ENCODE assay signal across 17 mouse cellular contexts in genomic region chr15:31402200-31402892, GRCm38 (mm10). TPM values are rescaled to one million over a fixed set of nuclear protein-coding genes. Genes with fewer than 3 reads are reported as not detected.
DNase-seq lines count a peak whose midpoint lies in the region; ATAC-seq and TF ChIP-seq lines count a peak whose summit lies in the region.
"Had no signal": no experiment of that assay in that cellular context is flagged by ENCODE, and none has a peak within 500 bp of the region (broad histone marks: within the 10 kb centered on the region; RNA-seq: fewer than 3 reads in every experiment).

No protein-coding gene starts in this region.

- 66% methylated on average over 12 of the region's 12 CpGs for WGBS in forebrain, embryonic 10.5 days
- WGBS in forebrain, embryonic 16.5 days: 14% methylated on average over 12 of the region's 12 CpGs
- WGBS in midbrain, embryonic 11.5 days: 59% methylated on average over 12 of the region's 12 CpGs
- 39% methylated on average over 12 of the region's 12 CpGs for WGBS in neural tube, embryonic 14.5 days
- WGBS in kidney, adult 2 months: 73% methylated on average over 12 of the region's 12 CpGs
- WGBS in intestine, embryonic 16.5 days: 76% methylated on average over 12 of the region's 12 CpGs

- H3K27me3 ChIP-seq in forebrain, embryonic 10.5 days (ENCODE audit: poor library complexity, severe bottlenecking): no peaks in the 10 kb centered on the region
- no peaks in the 10 kb centered on the region for H3K27me3 ChIP-seq in forebrain, embryonic 16.5 days (replicated peaks; ENCODE audit: control insufficient read depth, insufficient read depth, low read length)
- no peaks in the 10 kb centered on the region for H3K27me3 ChIP-seq in midbrain, embryonic 11.5 days (ENCODE audit: control insufficient read depth, insufficient read depth, low read length)
- no peaks in the 10 kb centered on the region for H3K27me3 ChIP-seq in neural tube, embryonic 14.5 days (ENCODE audit: control insufficient read depth, insufficient read depth, low read length)
- no peaks in the 10 kb centered on the region for H3K27me3 ChIP-seq in kidney, adult 2 months (replicated peaks; ENCODE audit: control insufficient read depth, insufficient read depth, low read length)
- no peaks in the 10 kb centered on the region for H3K27me3 ChIP-seq in intestine, embryonic 16.5 days (replicated peaks; ENCODE audit: control insufficient read depth, insufficient read depth, low read length)
- H3K27me3 ChIP-seq: liver, embryonic 13.5 days had no signal

- no peak overlapping the region for H3K4me3 ChIP-seq in forebrain, embryonic 10.5 days
- no peak overlapping the region for H3K4me3 ChIP-seq in forebrain, embryonic 16.5 days (replicated peaks; ENCODE audit: low read length)
- H3K4me3 ChIP-seq in midbrain, embryonic 11.5 days (ENCODE audit: low read depth, low read length): no peak overlapping the region
- H3K4me3 ChIP-seq in neural tube, embryonic 14.5 days (ENCODE audit: low read depth, low read length): no peak overlapping the region
- no peak overlapping the region for H3K4me3 ChIP-seq in kidney, adult 2 months (ENCODE audit: insufficient read depth, low read depth, low read length)
- H3K4me3 ChIP-seq in intestine, embryonic 16.5 days (ENCODE audit: low read length): no peak overlapping the region
- H3K4me3 ChIP-seq: heart, embryonic 10.5 days; liver, embryonic 13.5 days had no signal

- H3K4me1 ChIP-seq in forebrain, embryonic 10.5 days: peaks cover 19% of the 10 kb centered on the region
- H3K4me1 ChIP-seq in forebrain, embryonic 16.5 days (replicated peaks; ENCODE audit: control insufficient read depth, insufficient read depth, low read length): no peaks in the 10 kb centered on the region
- no peaks in the 10 kb centered on the region for H3K4me1 ChIP-seq in midbrain, embryonic 11.5 days (ENCODE audit: control insufficient read depth, insufficient read depth, low read length)
- H3K4me1 ChIP-seq in neural tube, embryonic 14.5 days (ENCODE audit: control insufficient read depth, insufficient read depth, low read length): peaks cover 5% of the 10 kb centered on the region; the same call in 1 of the 2 replicates
- peaks cover 14% of the 10 kb centered on the region; the same call in 1 of the 2 replicates for H3K4me1 ChIP-seq in kidney, adult 2 months (ENCODE audit: control insufficient read depth, insufficient read depth, low read length)
- peaks cover 5% of the 10 kb centered on the region for H3K4me1 ChIP-seq in intestine, embryonic 16.5 days (ENCODE audit: control insufficient read depth, insufficient read depth, low read length)
- H3K4me1 ChIP-seq: liver, embryonic 13.5 days had no signal

- peak overlapping the region; percentile 26; the same call in 1 of the 2 replicates for H3K27ac ChIP-seq in forebrain, embryonic 10.5 days
- H3K27ac ChIP-seq in forebrain, embryonic 16.5 days (ENCODE audit: low read length): no peak overlapping the region
- H3K27ac ChIP-seq in midbrain, embryonic 11.5 days (ENCODE audit: low read depth, low read length): no peak overlapping the region
- no peak overlapping the region for H3K27ac ChIP-seq in neural tube, embryonic 14.5 days (ENCODE audit: low read depth, low read length)
- no peak overlapping the region for H3K27ac ChIP-seq in kidney, adult 2 months (ENCODE audit: insufficient read depth, low read depth, low read length)
- H3K27ac ChIP-seq in intestine, embryonic 16.5 days (ENCODE audit: low read length): no peak overlapping the region
- H3K27ac ChIP-seq: heart, embryonic 10.5 days; liver, embryonic 13.5 days had no signal

- ATAC-seq in forebrain, embryonic 16.5 days: peak; percentile 64
- ATAC-seq in midbrain, embryonic 11.5 days (ENCODE audit: low FRiP score): peak; percentile 74
- ATAC-seq in neural tube, embryonic 14.5 days (ENCODE audit: low read depth): peak; percentile 77
- no peak for ATAC-seq in intestine, embryonic 16.5 days
- ATAC-seq: intestine, postnatal 0 days had no signal

- no peak for TF ChIP-seq CTCF in kidney, adult 2 months (conservative IDR thresholded peaks at IDR 0.05; ENCODE audit: insufficient read depth, insufficient read length, low read depth, low read length)

- H3K9ac ChIP-seq in forebrain, embryonic 16.5 days (replicated peaks; ENCODE audit: low read depth, low read length): no peak overlapping the region
- H3K9ac ChIP-seq in midbrain, embryonic 11.5 days (ENCODE audit: low read length): no peak overlapping the region
- H3K9ac ChIP-seq in neural tube, embryonic 14.5 days (replicated peaks; ENCODE audit: low read depth, low read length): no peak overlapping the region
- no peak overlapping the region for H3K9ac ChIP-seq in intestine, embryonic 16.5 days (ENCODE audit: low read depth, low read length)
- H3K9ac ChIP-seq: liver, embryonic 13.5 days had no signal

- no peaks in the 10 kb centered on the region for H3K9me3 ChIP-seq in forebrain, embryonic 10.5 days
- no peaks in the 10 kb centered on the region for H3K9me3 ChIP-seq in forebrain, embryonic 16.5 days (ENCODE audit: control insufficient read depth, low read length)
- no peaks in the 10 kb centered on the region for H3K9me3 ChIP-seq in midbrain, embryonic 11.5 days (ENCODE audit: control insufficient read depth, low read length)
- H3K9me3 ChIP-seq in neural tube, embryonic 14.5 days (ENCODE audit: control insufficient read depth, low read length): no peaks in the 10 kb centered on the region
- H3K9me3 ChIP-seq in intestine, embryonic 16.5 days (ENCODE audit: control insufficient read depth, low read length): no peaks in the 10 kb centered on the region
- H3K9me3 ChIP-seq: heart, embryonic 10.5 days; liver, embryonic 13.5 days had no signal

- DNase-seq in forebrain, embryonic 10.5 days (ENCODE audit: extremely low spot score, low spot score): no peak
- DNase-seq in midbrain, embryonic 11.5 days (ENCODE audit: low spot score, missing footprints): no peak
- DNase-seq in cerebellum, postnatal 25 days: no peak
- DNase-seq in kidney, adult 2 months: no peak
- DNase-seq in thymus, postnatal 25 days: no peak
- DNase-seq: cerebellum, adult 11 months; gastrocnemius, postnatal 25 days; heart, postnatal 14 days; layer of hippocampus, postnatal 36 days; left cerebral cortex, postnatal 4 days; liver, embryonic 13.5 days; lung, postnatal 10 days had no signal

- TF ChIP-seq POLR2A in kidney, adult 2 months (IDR thresholded peaks at IDR 0.05; ENCODE audit: low read depth, low read length): no peak

- H3K36me3 ChIP-seq in forebrain, embryonic 10.5 days (replicated peaks): no peaks in the 10 kb centered on the region
- no peaks in the 10 kb centered on the region for H3K36me3 ChIP-seq in forebrain, embryonic 16.5 days (ENCODE audit: control insufficient read depth, insufficient read depth)
- H3K36me3 ChIP-seq in midbrain, embryonic 11.5 days (ENCODE audit: control insufficient read depth, insufficient read depth, low read length): no peaks in the 10 kb centered on the region
- no peaks in the 10 kb centered on the region for H3K36me3 ChIP-seq in neural tube, embryonic 14.5 days (ENCODE audit: control insufficient read depth, insufficient read depth, low read length)
- H3K36me3 ChIP-seq in kidney, adult 2 months (ENCODE audit: control insufficient read depth, insufficient read depth, low read length): no peaks in the 10 kb centered on the region
- no peaks in the 10 kb centered on the region for H3K36me3 ChIP-seq in intestine, embryonic 16.5 days (ENCODE audit: control insufficient read depth, insufficient read depth, low read length)
- H3K36me3 ChIP-seq: heart, embryonic 10.5 days; liver, embryonic 13.5 days had no signal

- no peak overlapping the region for H3K4me2 ChIP-seq in forebrain, embryonic 16.5 days (ENCODE audit: low read length)
- H3K4me2 ChIP-seq in midbrain, embryonic 11.5 days: no peak overlapping the region
- no peak overlapping the region for H3K4me2 ChIP-seq in neural tube, embryonic 14.5 days (ENCODE audit: low read depth, low read length)
- H3K4me2 ChIP-seq in intestine, embryonic 16.5 days (ENCODE audit: low read depth, low read length): no peak overlapping the region
- H3K4me2 ChIP-seq: liver, embryonic 13.5 days had no signal

RNA-seq across cellular contexts. Expression of gene Ankrd33b, which starts 34.8 kb away (rescaled TPM):
- polyA plus RNA-seq in forebrain, embryonic 10.5 days (2016; fragmentation: Nextera tagmentation; extraction: Ambion mirVana): 0.30 and 0.50 TPM in 2 replicates
- 0.39 and 0.53 TPM in 2 replicates for polyA plus RNA-seq in forebrain, embryonic 16.5 days (2015; fragmentation: Nextera tagmentation; extraction: Ambion mirVana)
- polyA plus RNA-seq in midbrain, embryonic 11.5 days (2014; fragmentation: Nextera tagmentation; extraction: Ambion mirVana): 0.57 and 0.61 TPM in 2 replicates
- 0.75 and 1.3 TPM in 2 replicates for polyA plus RNA-seq in neural tube, embryonic 14.5 days (2014; fragmentation: Nextera tagmentation; extraction: Ambion mirVana)
- polyA plus RNA-seq in kidney, adult 2 months (2012; rRNA removed): 21.8 and 26.9 TPM in 2 replicates
- polyA plus RNA-seq in intestine, embryonic 16.5 days (2015; fragmentation: Nextera tagmentation; extraction: Ambion mirVana): 0.07 and 0.76 TPM in 2 replicates

RNA-seq across cellular contexts. Expression of gene Ropn1l, which starts 51.2 kb away (rescaled TPM):
- 3.3 and 4.3 TPM in 2 replicates for polyA plus RNA-seq in forebrain, embryonic 10.5 days (2016; fragmentation: Nextera tagmentation; extraction: Ambion mirVana)
- 0.98 and 1.2 TPM in 2 replicates for polyA plus RNA-seq in forebrain, embryonic 16.5 days (2015; fragmentation: Nextera tagmentation; extraction: Ambion mirVana)
- 3.2 and 4.0 TPM in 2 replicates for polyA plus RNA-seq in midbrain, embryonic 11.5 days (2014; fragmentation: Nextera tagmentation; extraction: Ambion mirVana)
- 1.9 TPM in 2 replicates for polyA plus RNA-seq in neural tube, embryonic 14.5 days (2014; fragmentation: Nextera tagmentation; extraction: Ambion mirVana)
- polyA plus RNA-seq in kidney, adult 2 months (2012; rRNA removed): 5.6 and 6.9 TPM in 2 replicates
- 1.7 and 1.9 TPM in 2 replicates for polyA plus RNA-seq in intestine, embryonic 16.5 days (2015; fragmentation: Nextera tagmentation; extraction: Ambion mirVana)
